Mouse (Mus musculus) thymus, adult 2 months (tissue): ENCODE data around the gene Polr2a. TPM values are rescaled to one million over a fixed set of nuclear protein-coding genes. Genes with fewer than 3 reads are reported as not detected.

Experiments
- DNase-seq: peaks from one replicate; pipeline ENCODE4 v3.0.0; 2021
- H3K27ac ChIP-seq: fragments of 200-500 bp; 2 replicates; pipeline ENCODE4 v1.5.1; 2012; ENCODE audit warnings: low read length, control low read depth; ENCODE audit not compliant: control insufficient read depth, insufficient read depth
- H3K27me3 ChIP-seq: fragments of 200-500 bp; 2 replicates; pipeline ENCODE4 v1.6.1; 2012; ENCODE audit warnings: mild to moderate bottlenecking, low read length, moderate library complexity, mixed read lengths; ENCODE audit not compliant: control insufficient read depth, insufficient read depth
- H3K36me3 ChIP-seq: fragments of 200-500 bp; 2 replicates; pipeline ENCODE4 v1.6.1; 2012; ENCODE audit warnings: mild to moderate bottlenecking, low read length, moderate library complexity; ENCODE audit not compliant: control insufficient read depth, insufficient read depth
- H3K4me1 ChIP-seq: fragments of 200-500 bp; replicated peaks from 2 replicates; pipeline ENCODE4 v1.6.1; 2012; ENCODE audit warnings: low read length; ENCODE audit not compliant: control insufficient read depth, insufficient read depth
- H3K4me3 ChIP-seq: fragments of 200-500 bp; 2 replicates; pipeline ENCODE4 v1.5.1; 2012; ENCODE audit warnings: mild to moderate bottlenecking, low read length, control low read depth, moderate library complexity; ENCODE audit not compliant: control insufficient read depth, insufficient read depth
- CTCF ChIP-seq: fragments of 200-500 bp; IDR thresholded peaks from 2 replicates; pipeline ENCODE4 v1.5.1; 2012; ENCODE audit warnings: mild to moderate bottlenecking, control low read depth, low read length, moderate library complexity, borderline replicate concordance; ENCODE audit not compliant: control insufficient read depth, poor library complexity, insufficient read depth; ENCODE audit errors: extremely low read depth
- POLR2A ChIP-seq: fragments of 200-500 bp; IDR thresholded peaks from 2 replicates; pipeline ENCODE4 v1.6.1; 2012; ENCODE audit warnings: mild to moderate bottlenecking, low read length, control low read depth, moderate library complexity; ENCODE audit not compliant: control insufficient read depth, poor library complexity, insufficient read depth; ENCODE audit errors: extremely low read depth
- WGBS: fragments of 180-500 bp; shearing (Covaris S2); methylation state at CpG from one replicate; pipeline ENCODE4 v1.1.7; 2018; 5-methylcytosine and 5-hydroxymethylcytosine counted together
- polyA plus RNA-seq: library from polyadenylated mRNA; depleted of rRNA; stranded (reverse); fragments of >200 nt; gene quantifications from 2 replicates; pipeline ENCODE4 v1.2.3, GENCODE M21; 2012

The Polr2a gene
- polyA plus RNA-seq, 1 experiment = 113 TPM

- DNase-seq = no peak
- WGBS = 93% methylated on average over 5 of the region's 5 CpGs
- TF ChIP-seq CTCF (no peak), POLR2A (no peak)
- no peak overlapping the region for H3K4me3 ChIP-seq
- no peaks in the 10 kb centered on the region for H3K27me3 ChIP-seq
- H3K36me3 ChIP-seq = no peaks in the 10 kb centered on the region
- no peaks in the 10 kb centered on the region for H3K4me1 ChIP-seq
- H3K27ac ChIP-seq = no peak overlapping the region
Observed at GRCm38 (mm10) chr11:69787306-69787705, 28.9 kb upstream of the Polr2a start.

- Histone ChIP-seq H3K4me1 (no peaks in the 10 kb centered on the region), H3K27me3 (no peaks in the 10 kb centered on the region), H3K36me3 (no peaks in the 10 kb centered on the region), H3K27ac (no peak overlapping the region), H3K4me3 (no peak overlapping the region)
- TF ChIP-seq CTCF (no peak), POLR2A (no peak)
- no peak for DNase-seq
- WGBS = 61% methylated on average over 15 of the region's 15 CpGs
Observed at GRCm38 (mm10) chr11:69784793-69785272, 26.4 kb upstream of the Polr2a start.

DNA sequence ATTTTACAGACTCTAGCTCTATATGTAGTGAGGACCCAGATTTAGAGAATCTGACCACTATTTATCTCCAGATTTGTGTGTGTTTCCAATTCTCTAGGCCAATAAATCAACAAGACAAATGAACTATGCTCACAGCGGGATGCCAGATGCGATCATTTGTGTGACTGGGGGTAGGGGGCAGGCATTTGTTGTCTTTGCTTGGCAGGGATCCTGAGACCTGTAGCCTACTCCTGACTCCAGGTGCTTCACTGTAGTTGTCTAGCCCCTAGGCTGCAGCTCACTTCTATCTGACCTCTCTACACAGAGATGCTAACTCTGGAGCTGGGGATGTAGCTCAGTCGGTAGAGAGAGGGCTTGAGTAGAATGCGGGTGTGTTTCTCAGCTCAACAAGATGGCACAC, 23.4 kb upstream of the Polr2a start:
- Histone ChIP-seq H3K4me1 (no peaks in the 10 kb centered on the region), H3K27ac (no peak overlapping the region), H3K4me3 (no peak overlapping the region), H3K27me3 (no peaks in the 10 kb centered on the region), H3K36me3 (no peaks in the 10 kb centered on the region)
- DNase-seq = no peak
- TF ChIP-seq POLR2A (no peak), CTCF (no peak)
- 93% methylated on average over 4 of the region's 4 CpGs for WGBS

GRCm38 (mm10) chr11:69778985-69779384, 20.5 kb upstream of the Polr2a start:
- DNase-seq = no peak
- WGBS = 91% methylated on average over 7 of the region's 7 CpGs

GRCm38 (mm10) chr11:69778258-69778982, 20.0 kb upstream of the Polr2a start:
- WGBS = 83% methylated on average over 23 of the region's 23 CpGs
- no peak overlapping the region for H3K27ac ChIP-seq
- no peak overlapping the region for H3K4me3 ChIP-seq
- no peak for DNase-seq
- no peaks in the 10 kb centered on the region for H3K36me3 ChIP-seq
- H3K27me3 ChIP-seq = no peaks in the 10 kb centered on the region
- TF ChIP-seq POLR2A (no peak), CTCF (no peak)
- H3K4me1 ChIP-seq = no peaks in the 10 kb centered on the region

More at GRCm38 (mm10) chr11:69778985-69779384, 20.5 kb upstream of the Polr2a start:
- no peak for TF ChIP-seq POLR2A
- no peak for TF ChIP-seq CTCF
- H3K4me3 ChIP-seq = no peak overlapping the region
- no peaks in the 10 kb centered on the region for H3K36me3 ChIP-seq
- no peak overlapping the region for H3K27ac ChIP-seq
- no peaks in the 10 kb centered on the region for H3K4me1 ChIP-seq
- H3K27me3 ChIP-seq = no peaks in the 10 kb centered on the region

- WGBS = 73% methylated on average over 26 of the region's 26 CpGs
- TF ChIP-seq CTCF (no peak), POLR2A (no peak)
- Histone ChIP-seq H3K27me3 (no peaks in the 10 kb centered on the region), H3K36me3 (no peaks in the 10 kb centered on the region), H3K4me1 (no peaks in the 10 kb centered on the region), H3K27ac (no peak overlapping the region), H3K4me3 (no peak overlapping the region)
- no peak for DNase-seq
Observed at GRCm38 (mm10) chr11:69777504-69778257, 19.2 kb upstream of the Polr2a start.

- Histone ChIP-seq H3K36me3 (no peaks in the 10 kb centered on the region), H3K27ac (no peak overlapping the region), H3K4me1 (no peaks in the 10 kb centered on the region), H3K27me3 (no peaks in the 10 kb centered on the region), H3K4me3 (no peak overlapping the region)
- DNase-seq = no peak
- WGBS = 94% methylated on average over 20 of the region's 20 CpGs
- TF ChIP-seq POLR2A = no peak
- no peak for TF ChIP-seq CTCF
Observed at GRCm38 (mm10) chr11:69776488-69776887, 18.1 kb upstream of the Polr2a start.
